Mouse (Mus musculus) CH12.LX (cell line): Measurements from ENCODE around the gene Hist1h4b. TPM values are rescaled to one million over a fixed set of nuclear protein-coding genes. Genes with fewer than 3 reads are reported as not detected.
"Not testable (repeated sequence)": the region's sequence is repeated elsewhere in the genome, so short reads cannot be mapped to it uniquely, and the experiment has no call there.

ENCODE experiments used
- DNase-seq: peaks from one replicate; pipeline ENCODE4 v3.0.0-alpha.2; 2013; ENCODE audit errors: extremely low read depth
- H3K27ac ChIP-seq: 2 replicates; pipeline ENCODE4 v1.5.1; 2012; ENCODE audit warnings: low read depth, mild to moderate bottlenecking, control low read depth, moderate library complexity; ENCODE audit not compliant: insufficient read depth
- H3K27me3 ChIP-seq: replicated peaks from 2 replicates; pipeline ENCODE3; 2012; ENCODE audit warnings: inconsistent platforms
- H3K36me3 ChIP-seq, 2 experiments: replicated peaks in 1 of 2; 2 replicates each; pipeline versions ENCODE3 to v1.6.1; 2012; ENCODE audit warnings: inconsistent platforms in 1 of 2, low read length in 1 of 2, mild to moderate bottlenecking in 1 of 2, mixed read lengths in 1 of 2, moderate library complexity in 1 of 2; ENCODE audit not compliant: control insufficient read depth in 1 of 2, insufficient read depth in 1 of 2
- H3K4me1 ChIP-seq, 2 experiments: 2 replicates each; pipeline ENCODE4 v1.6.1; 2012; ENCODE audit warnings: inconsistent platforms in 1 of 2, moderate library complexity in 1 of 2; ENCODE audit not compliant: insufficient read depth in 2 of 2, control insufficient read depth in 1 of 2
- H3K4me2 ChIP-seq: 2 replicates; pipeline ENCODE4 v1.6.1; 2012; ENCODE audit warnings: low read depth, mild to moderate bottlenecking, control low read depth; ENCODE audit not compliant: poor library complexity, insufficient read depth, severe bottlenecking
- H3K4me3 ChIP-seq, 3 experiments: fragments of 150-350 bp in 1 of 3; sonication (generic) in 1 of 3; replicated peaks in 1 of 3; 2 replicates each; pipeline versions ENCODE3 to v1.5.1; 2011 to 2012; ENCODE audit warnings: low read depth in 2 of 3, low read length in 2 of 3, mild to moderate bottlenecking in 2 of 3, moderate library complexity in 2 of 3, control low read depth in 1 of 3, improper control_type of control experiment in 1 of 3, inconsistent platforms in 1 of 3, mixed read lengths in 1 of 3; ENCODE audit not compliant: poor library complexity in 1 of 3
- H3K79me2 ChIP-seq: replicated peaks from 2 replicates; pipeline ENCODE4 v1.6.1; 2012; ENCODE audit warnings: mild to moderate bottlenecking, moderate library complexity; ENCODE audit not compliant: control insufficient read depth, poor library complexity, insufficient read depth, severe bottlenecking; ENCODE audit errors: extremely low read depth
- H3K9ac ChIP-seq: 2 replicates; pipeline ENCODE4 v1.6.1; 2012; ENCODE audit warnings: low read depth, mild to moderate bottlenecking, control low read depth, moderate library complexity; ENCODE audit not compliant: insufficient read depth
- H3K9me3 ChIP-seq: replicated peaks from 2 replicates; pipeline ENCODE3; 2012; ENCODE audit warnings: low read length, inconsistent platforms, mixed read lengths
- CHD1 ChIP-seq: IDR thresholded peaks from 2 replicates; pipeline ENCODE4 v1.6.1; 2012; ENCODE audit warnings: low read depth, low read length, improper control_type of control experiment, inconsistent platforms
- CHD2 ChIP-seq: IDR thresholded peaks from 2 replicates; pipeline ENCODE4 v1.6.1; 2011; ENCODE audit warnings: low read length, improper control_type of control experiment
- ELF1 ChIP-seq: IDR thresholded peaks from 2 replicates; pipeline ENCODE4 v1.6.1; 2014; ENCODE audit warnings: low read depth, mild to moderate bottlenecking, inconsistent platforms, low read length, improper control_type of control experiment
- GABPA ChIP-seq: IDR thresholded peaks from 2 replicates; pipeline ENCODE4 v1.6.1; 2012; ENCODE audit warnings: low read depth, low read length, improper control_type of control experiment, inconsistent platforms; ENCODE audit not compliant: insufficient replicate concordance
- HCFC1 ChIP-seq: IDR thresholded peaks from 2 replicates; pipeline ENCODE4 v1.6.1; 2012; ENCODE audit warnings: low read depth, mild to moderate bottlenecking, inconsistent platforms, low read length, improper control_type of control experiment
- MAZ ChIP-seq: IDR thresholded peaks from 2 replicates; pipeline ENCODE4 v1.6.1; 2012; ENCODE audit warnings: low read depth, mild to moderate bottlenecking, inconsistent platforms, low read length, improper control_type of control experiment, moderate library complexity
- NELFE ChIP-seq: IDR thresholded peaks from 2 replicates; pipeline ENCODE4 v1.6.1; 2011; ENCODE audit warnings: low read depth, low read length, improper control_type of control experiment
- POLR2A ChIP-seq: IDR thresholded peaks from 2 replicates; pipeline ENCODE4 v1.6.1; 2011; ENCODE audit warnings: low read depth, mild to moderate bottlenecking, improper control_type of control experiment, low read length
- POLR2AphosphoS2 ChIP-seq: IDR thresholded peaks from 2 replicates; pipeline ENCODE4 v1.6.1; 2011; ENCODE audit warnings: low read depth, low read length, improper control_type of control experiment
- RAD21 ChIP-seq: IDR thresholded peaks from 2 replicates; pipeline ENCODE4 v1.6.1; 2011; ENCODE audit warnings: low read depth, mild to moderate bottlenecking, low read length, improper control_type of control experiment, moderate library complexity
- RCOR1 ChIP-seq: conservative IDR thresholded peaks from 2 replicates; pipeline ENCODE4 v1.6.1; 2012; ENCODE audit warnings: low read depth, mild to moderate bottlenecking, inconsistent platforms, low read length, improper control_type of control experiment
- SIN3A ChIP-seq: IDR thresholded peaks from 2 replicates; pipeline ENCODE4 v1.6.1; 2012; ENCODE audit warnings: low read length, improper control_type of control experiment, inconsistent platforms
- TBP ChIP-seq: conservative IDR thresholded peaks from 2 replicates; pipeline ENCODE4 v1.6.1; 2011; ENCODE audit warnings: low read depth, low read length, improper control_type of control experiment
- TCF12 ChIP-seq: IDR thresholded peaks from 2 replicates; pipeline ENCODE4 v1.6.1; 2014; ENCODE audit warnings: low read depth, mild to moderate bottlenecking, inconsistent platforms, low read length, improper control_type of control experiment
- UBTF ChIP-seq: IDR thresholded peaks from 2 replicates; pipeline ENCODE4 v1.6.1; 2012; ENCODE audit warnings: low read depth, mild to moderate bottlenecking, inconsistent platforms, low read length, improper control_type of control experiment, moderate library complexity
- ZMIZ1 ChIP-seq: IDR thresholded peaks from 2 replicates; pipeline ENCODE4 v1.6.1; 2012; ENCODE audit warnings: low read depth, mild to moderate bottlenecking, inconsistent platforms, low read length, improper control_type of control experiment
- ZNF384 ChIP-seq: IDR thresholded peaks from 2 replicates; pipeline ENCODE4 v1.6.1; 2012; ENCODE audit warnings: low read depth, low read length, improper control_type of control experiment, inconsistent platforms
- dilution Hi-C: fragments of 300-500 bp; cut with MboI; formaldehyde crosslinking; loops from 2 replicates; pipeline ENCODE4 v1.14.3; 2020; ENCODE audit warnings: low sequenced_read_pairs; ENCODE audit not compliant: extremely low pct_unique_long_range_greater_than_20kb, extremely low pct_ligation_motif_present
- in situ Hi-C: fragments of 300-500 bp; cut with MboI; formaldehyde crosslinking; loops from 3 replicates; pipeline ENCODE4 v1.14.3; 2019; ENCODE audit warnings: low sequenced_read_pairs, low pct_ligation_motif_present, low pct_unique_long_range_greater_than_20kb, mixed read lengths
- polyA plus RNA-seq: library from polyadenylated mRNA; unstranded; fragments of >175 nt; gene quantifications from 2 replicates; pipeline ENCODE4 v1.2.1, GENCODE M21; 2012; ENCODE audit warnings: low read depth; ENCODE audit not compliant: insufficient read length
- total RNA-seq, 2 experiments: library from RNA; depleted of rRNA; stranded (reverse); fragments of 300-350 nt in 1 of 2; fragments of >200 nt in 1 of 2; gene quantifications; 2 replicates each; pipeline ENCODE4 v1.2.3; 2012 to 2014

Hist1h4b gene
- total and polyA plus RNA-seq, 3 experiments = 3.5 to 2,552 (median 24.8) TPM

GRCm38 (mm10) chr13:23747892-23748288 lies 8.9 kb upstream of the Hist1h4b start:
- H3K4me3 ChIP-seq = no peak overlapping the region
- no peaks in the 10 kb centered on the region for H3K36me3 ChIP-seq
- DNase-seq = no peak
- peaks cover 3 to 31% of the 10 kb centered on the region in 2 experiments; a peak in 3 of 4 replicates for H3K4me1 ChIP-seq
- H3K9me3 ChIP-seq = no peaks in the 10 kb centered on the region
- dilution Hi-C loops = loop anchor here (10.0 kb wide), 1 partner anchor 53 kb away; the partner anchor contains the start of genes Hist1h1t and Hist1h4c
- H3K79me2 ChIP-seq = no peaks in the 10 kb centered on the region
- H3K4me2 ChIP-seq = peak overlapping the region; percentile 93
- peak overlapping the region; percentile 80 for H3K27ac ChIP-seq
- in situ Hi-C loops = no loop called here
- peak overlapping the region; percentile 90 for H3K9ac ChIP-seq
- no peak; the same call in 1 of the 2 replicates for TF ChIP-seq CHD2
- peak; percentile 23; the same call in 1 of the 2 replicates for TF ChIP-seq TBP
- TF ChIP-seq, all 38 proteins: peak for 1
- H3K27me3 ChIP-seq = no peaks in the 10 kb centered on the region

- no peak overlapping the region for H3K9ac ChIP-seq
Observed at GRCm38 (mm10) chr13:23749563-23750121, 7.2 kb upstream of the Hist1h4b start.

GRCm38 (mm10) chr13:23750839-23751477 lies 5.9 kb upstream of the Hist1h4b start, which contains the start of gene Hist1h2ab:
Hist1h2ab (plus strand) TSS chr13:23751126.
- H3K27me3 ChIP-seq, dilution Hi-C loops: not testable (repeated sequence)
- H3K9ac ChIP-seq = peak within 1 kb of the TSS; percentile 84
- H3K4me2 ChIP-seq = peak within 1 kb of the TSS; percentile 70; the same call in 1 of the 2 replicates
- 0 out of 2 replicates have a peak, but pooled peaks have one; percentile 76 for TF ChIP-seq SIN3A
- peak; percentile 99 for TF ChIP-seq NELFE
- TF ChIP-seq TBP = peak; percentile 99
- peak; percentile 59 for TF ChIP-seq HCFC1
- peak; percentile 90 for TF ChIP-seq TCF12
- TF ChIP-seq UBTF = peak; percentile 99
- TF ChIP-seq POLR2AphosphoS2 = peak; percentile 97
- peak; percentile 99 for TF ChIP-seq POLR2A
- peak; percentile 86 for TF ChIP-seq CHD2
- peak; percentile 99 for TF ChIP-seq ZMIZ1
- TF ChIP-seq, all 38 proteins: peak for 10; not testable (repeated sequence) for 28
- not testable (repeated sequence) for H3K36me3 ChIP-seq, H3K9me3 ChIP-seq, H3K79me2 ChIP-seq
- Histone ChIP-seq H3K27ac (peak within 1 kb of the TSS; percentile 95), H3K4me3 (peak within 1 kb of the TSS in 2 of 3 experiments; percentile 34 to 40), H3K4me1 (peaks cover 0 to 34% of the 10 kb centered on the region in 2 experiments; a peak in 2 of 4 replicates)
- in situ Hi-C loops = loop anchor here (25.0 kb wide), 1 partner anchor 1714 kb away; the partner anchor contains the start of genes Hist1h2ag, Hist1h2ah, Hist1h2bj and Hist1h2bk
- DNase-seq = peak; percentile 82

More at GRCm38 (mm10) chr13:23749563-23750121, 7.2 kb upstream of the Hist1h4b start:
- TF ChIP-seq ELF1 (no peak), RAD21 (no peak), CHD1 (no peak), MAZ (no peak), RCOR1 (no peak), UBTF (no peak), ZNF384 (no peak), NELFE (no peak), ZMIZ1 (no peak), GABPA (no peak)
- Histone ChIP-seq H3K4me2 (no peak overlapping the region), H3K4me3 (no peak overlapping the region), H3K9me3 (no peaks in the 10 kb centered on the region), H3K79me2 (no peaks in the 10 kb centered on the region), H3K4me1 (peaks cover 0 to 22% of the 10 kb centered on the region in 2 experiments; a peak in 2 of 4 replicates), H3K27ac (peak overlapping the region; percentile 65), H3K36me3 (no peaks in the 10 kb centered on the region), H3K27me3 (no peaks in the 10 kb centered on the region)
- dilution Hi-C loops = loop anchor here (10.0 kb wide), 1 partner anchor 55 kb away; the partner anchor contains the start of genes Hist1h1t and Hist1h4c
- in situ Hi-C loops = loop anchor here (25.0 kb wide), 1 partner anchor 1712 kb away; the partner anchor contains the start of genes Hist1h2ag, Hist1h2ah, Hist1h2bj and Hist1h2bk
- DNase-seq = no peak
